Comparison of ENCODE assay signal across 1 mouse cellular context in genomic region chr17:34392321-34392720, GRCm38 (mm10).
A peak's percentile ranks its signal among the peaks of the same experiment; 100 is the strongest.
TF ChIP-seq lines count a peak whose summit lies in the region.

No protein-coding gene starts in this region.

TF ChIP-seq in CH12.LX, 34 proteins besides CTCF, POLR2A, EP300 and RAD21 (continued from another document):
- no peak for TF ChIP-seq SIN3A (IDR thresholded peaks at IDR 0.05; ENCODE audit: low read length)
- peak; percentile 31; the same call in 1 of the 2 replicates for TF ChIP-seq ZNF384 (IDR thresholded peaks at IDR 0.05; ENCODE audit: low read depth, low read length)
- TF ChIP-seq GABPA (IDR thresholded peaks at IDR 0.05; ENCODE audit: insufficient replicate concordance, low read depth, low read length), result no peak
- TF ChIP-seq JUND (conservative IDR thresholded peaks at IDR 0.05; ENCODE audit: low read depth, low read length), result no peak
- TF ChIP-seq TCF12 (IDR thresholded peaks at IDR 0.05; ENCODE audit: low read depth, low read length), result no peak
- no peak for TF ChIP-seq ETS1 (conservative IDR thresholded peaks at IDR 0.05; ENCODE audit: low read depth, low read length)
- TF ChIP-seq NRF1 (IDR thresholded peaks at IDR 0.05; ENCODE audit: low read depth, low read length), result no peak
- TF ChIP-seq ZC3H11A (IDR thresholded peaks at IDR 0.05; ENCODE audit: low read depth, low read length), result no peak
- peak; percentile 46 for TF ChIP-seq ELF1 (IDR thresholded peaks at IDR 0.05; ENCODE audit: low read depth, low read length)
- no peak for TF ChIP-seq POLR2AphosphoS2 (IDR thresholded peaks at IDR 0.05; ENCODE audit: low read depth, low read length)
- TF ChIP-seq PAX5 (IDR thresholded peaks at IDR 0.05; ENCODE audit: low read length), result no peak
- no peak for TF ChIP-seq RCOR1 (conservative IDR thresholded peaks at IDR 0.05; ENCODE audit: low read depth, low read length)
- TF ChIP-seq MYC (IDR thresholded peaks at IDR 0.05; ENCODE audit: low read depth, low read length), result no peak
- no peak for TF ChIP-seq SMC3 (IDR thresholded peaks at IDR 0.05; ENCODE audit: low read depth, low read length)
